In genomic region chr7:44896499-44896898, GRCm38 (mm10) we compare ENCODE assay signal across 8 mouse cellular contexts. TPM values are rescaled to one million over a fixed set of nuclear protein-coding genes. Genes with fewer than 3 reads are reported as not detected.
A peak's percentile ranks its signal among the peaks of the same experiment; 100 is the strongest.
DNase-seq lines count a peak whose midpoint lies in the region; ATAC-seq and TF ChIP-seq lines count a peak whose summit lies in the region.

No protein-coding gene starts in this region.

- no peak for DNase-seq in left cerebral cortex, adult 2 months (ENCODE audit: extremely low spot score in 1 of 2, low spot score in 2 of 2)
- no peak for DNase-seq in left cerebral cortex, adult 18-20 months (ENCODE audit: low spot score in 2 of 2)
- DNase-seq in ovary, adult 18-20 months (ENCODE audit: low spot score) = no peak
- no peak for DNase-seq in urinary bladder, postnatal 36 days (ENCODE audit: low spot score in 2 of 2)
- DNase-seq in left cerebral cortex, postnatal 4 days = no peak

- H3K4me3 ChIP-seq in left cerebral cortex, adult 2 months = peak overlapping the region; percentile 59
- H3K4me3 ChIP-seq in embryonic facial prominence, embryonic 13.5 days = peak overlapping the region; percentile 59
- H3K4me3 ChIP-seq in hindbrain, embryonic 16.5 days (ENCODE audit: low read length) = peak overlapping the region; percentile 79
- peak overlapping the region; percentile 57 for H3K4me3 ChIP-seq in neural tube, embryonic 12.5 days

- ATAC-seq in embryonic facial prominence, embryonic 13.5 days (ENCODE audit: insufficient number of reproducible peaks, insufficient read depth, low FRiP score, low TSS enrichment, low read depth) = no peak
- no peak for ATAC-seq in hindbrain, embryonic 16.5 days
- ATAC-seq in neural tube, embryonic 12.5 days (ENCODE audit: low FRiP score, low read depth) = no peak

- no peak for TF ChIP-seq CTCF in left cerebral cortex, adult 2 months (IDR thresholded peaks at IDR 0.05)

- H3K27me3 ChIP-seq in embryonic facial prominence, embryonic 13.5 days = no peaks in the 10 kb centered on the region
- no peaks in the 10 kb centered on the region for H3K27me3 ChIP-seq in hindbrain, embryonic 16.5 days (replicated peaks; ENCODE audit: control insufficient read depth, insufficient read depth, low read length)
- no peaks in the 10 kb centered on the region for H3K27me3 ChIP-seq in neural tube, embryonic 12.5 days (replicated peaks)

- peaks cover 29% of the 10 kb centered on the region for H3K36me3 ChIP-seq in embryonic facial prominence, embryonic 13.5 days
- H3K36me3 ChIP-seq in hindbrain, embryonic 16.5 days (ENCODE audit: control insufficient read depth, insufficient read depth, low read length) = peaks cover 10% of the 10 kb centered on the region
- H3K36me3 ChIP-seq in neural tube, embryonic 12.5 days = peaks cover 27% of the 10 kb centered on the region

- peak overlapping the region; percentile 81 for H3K9ac ChIP-seq in embryonic facial prominence, embryonic 13.5 days
- H3K9ac ChIP-seq in hindbrain, embryonic 16.5 days (ENCODE audit: low read depth, low read length) = peak overlapping the region; percentile 84
- H3K9ac ChIP-seq in neural tube, embryonic 12.5 days = peak overlapping the region; percentile 64

- intact Hi-C loops in left cerebral cortex, adult 2 months (cut with DNase I) = loop anchor here (1.0 kb wide), 1 partner anchor 27 kb away; the partner anchor contains the start of gene Ptov1
- intact Hi-C loops in left cerebral cortex, postnatal 4 days (cut with DNase I) = no loop called here

- peak overlapping the region; percentile 78 for H3K4me2 ChIP-seq in embryonic facial prominence, embryonic 13.5 days
- peak overlapping the region; percentile 87 for H3K4me2 ChIP-seq in hindbrain, embryonic 16.5 days (ENCODE audit: low read length)
- H3K4me2 ChIP-seq in neural tube, embryonic 12.5 days (replicated peaks) = peak overlapping the region; percentile 83

- H3K27ac ChIP-seq in left cerebral cortex, adult 2 months = peak overlapping the region; percentile 93
- H3K27ac ChIP-seq in embryonic facial prominence, embryonic 13.5 days = peak overlapping the region; percentile 91
- H3K27ac ChIP-seq in hindbrain, embryonic 16.5 days (ENCODE audit: low read depth, low read length) = peak overlapping the region; percentile 92
- no peak overlapping the region for H3K27ac ChIP-seq in neural tube, embryonic 12.5 days

- no peaks in the 10 kb centered on the region for H3K9me3 ChIP-seq in embryonic facial prominence, embryonic 13.5 days
- H3K9me3 ChIP-seq in hindbrain, embryonic 16.5 days (ENCODE audit: control insufficient read depth, low read length) = no peaks in the 10 kb centered on the region
- no peaks in the 10 kb centered on the region for H3K9me3 ChIP-seq in neural tube, embryonic 12.5 days

- peaks cover 53% of the 10 kb centered on the region for H3K4me1 ChIP-seq in embryonic facial prominence, embryonic 13.5 days
- peaks cover 31% of the 10 kb centered on the region for H3K4me1 ChIP-seq in hindbrain, embryonic 16.5 days (ENCODE audit: control insufficient read depth, insufficient read depth, low read depth, low read length)
- peaks cover 51% of the 10 kb centered on the region for H3K4me1 ChIP-seq in neural tube, embryonic 12.5 days

- WGBS in embryonic facial prominence, embryonic 13.5 days = 25% methylated on average over 10 of the region's 10 CpGs
- 21% methylated on average over 10 of the region's 10 CpGs for WGBS in hindbrain, embryonic 16.5 days
- 42% methylated on average over 10 of the region's 10 CpGs for WGBS in neural tube, embryonic 12.5 days

RNA-seq across cellular contexts. Expression of gene Fuz, which starts 0.6 kb away (rescaled TPM):
- 10 to 100 TPM; 23.4 to 24.1 TPM for total RNA-seq in left cerebral cortex, adult 2 months (2021)
- 10 to 100 TPM; 22.2 to 24.2 TPM for total RNA-seq in left cerebral cortex, adult 18-20 months (2021)
- 26.1 and 29.7 TPM in 2 replicates for polyA plus RNA-seq in embryonic facial prominence, embryonic 13.5 days (2015; fragmentation: Nextera tagmentation; extraction: Ambion mirVana)
- polyA plus RNA-seq in hindbrain, embryonic 16.5 days (2015; fragmentation: Nextera tagmentation; extraction: Ambion mirVana) = 18.1 and 19.6 TPM in 2 replicates
- polyA plus RNA-seq in neural tube, embryonic 12.5 days (2016; fragmentation: Nextera tagmentation; extraction: Ambion mirVana) = 17.7 and 19.1 TPM in 2 replicates
- 10 to 100 TPM; 10.5 to 13.1 TPM for total RNA-seq in left cerebral cortex, postnatal 4 days (2021)

RNA-seq across cellular contexts. Expression of gene Med25, which starts 4.0 kb away (rescaled TPM):
- 10 to 100 TPM; 96.1 to 98.5 TPM for total RNA-seq in left cerebral cortex, adult 2 months (2021)
- 10 to 100 TPM; 85.9 to 94.9 TPM for total RNA-seq in left cerebral cortex, adult 18-20 months (2021)
- 107 and 111 TPM in 2 replicates for polyA plus RNA-seq in embryonic facial prominence, embryonic 13.5 days (2015; fragmentation: Nextera tagmentation; extraction: Ambion mirVana)
- polyA plus RNA-seq in hindbrain, embryonic 16.5 days (2015; fragmentation: Nextera tagmentation; extraction: Ambion mirVana) = 136 and 158 TPM in 2 replicates
- 156 and 158 TPM in 2 replicates for polyA plus RNA-seq in neural tube, embryonic 12.5 days (2016; fragmentation: Nextera tagmentation; extraction: Ambion mirVana)
- 100 to 1,000 TPM; 117 to 122 TPM for total RNA-seq in left cerebral cortex, postnatal 4 days (2021)

RNA-seq across cellular contexts. Expression of gene Ptov1, which starts 26.9 kb away (rescaled TPM):
- total RNA-seq in left cerebral cortex, adult 2 months (2021) = 100 to 1,000 TPM; 273 to 290 TPM
- total RNA-seq in left cerebral cortex, adult 18-20 months (2021) = 100 to 1,000 TPM; 280 to 295 TPM
- 469 and 526 TPM in 2 replicates for polyA plus RNA-seq in embryonic facial prominence, embryonic 13.5 days (2015; fragmentation: Nextera tagmentation; extraction: Ambion mirVana)
- polyA plus RNA-seq in hindbrain, embryonic 16.5 days (2015; fragmentation: Nextera tagmentation; extraction: Ambion mirVana) = 389 and 459 TPM in 2 replicates
- 630 and 637 TPM in 2 replicates for polyA plus RNA-seq in neural tube, embryonic 12.5 days (2016; fragmentation: Nextera tagmentation; extraction: Ambion mirVana)
- 100 to 1,000 TPM; 423 to 428 TPM for total RNA-seq in left cerebral cortex, postnatal 4 days (2021)

RNA-seq across cellular contexts. Expression of gene Ap2a1, which starts 32.8 kb away (rescaled TPM):
- 100 to 1,000 TPM; 327 to 331 TPM for total RNA-seq in left cerebral cortex, adult 2 months (2021)
- 100 to 1,000 TPM; 328 to 355 TPM for total RNA-seq in left cerebral cortex, adult 18-20 months (2021)
- polyA plus RNA-seq in embryonic facial prominence, embryonic 13.5 days (2015; fragmentation: Nextera tagmentation; extraction: Ambion mirVana) = 72.3 and 77.5 TPM in 2 replicates
- polyA plus RNA-seq in hindbrain, embryonic 16.5 days (2015; fragmentation: Nextera tagmentation; extraction: Ambion mirVana) = 128 and 133 TPM in 2 replicates
- polyA plus RNA-seq in neural tube, embryonic 12.5 days (2016; fragmentation: Nextera tagmentation; extraction: Ambion mirVana) = 97.9 and 100 TPM in 2 replicates
- 100 to 1,000 TPM; 232 to 258 TPM for total RNA-seq in left cerebral cortex, postnatal 4 days (2021)

RNA-seq across cellular contexts. Expression of gene Pnkp, which starts 39.6 kb away (rescaled TPM):
- total RNA-seq in left cerebral cortex, adult 2 months (2021) = 10 to 100 TPM; 27.4 to 31.2 TPM
- 10 to 100 TPM; 27.1 to 27.7 TPM for total RNA-seq in left cerebral cortex, adult 18-20 months (2021)
- 30.0 and 30.7 TPM in 2 replicates for polyA plus RNA-seq in embryonic facial prominence, embryonic 13.5 days (2015; fragmentation: Nextera tagmentation; extraction: Ambion mirVana)
- polyA plus RNA-seq in hindbrain, embryonic 16.5 days (2015; fragmentation: Nextera tagmentation; extraction: Ambion mirVana) = 30.1 and 34.0 TPM in 2 replicates
- 32.3 and 39.3 TPM in 2 replicates for polyA plus RNA-seq in neural tube, embryonic 12.5 days (2016; fragmentation: Nextera tagmentation; extraction: Ambion mirVana)
- 10 to 100 TPM; 27.5 to 29.3 TPM for total RNA-seq in left cerebral cortex, postnatal 4 days (2021)
